Mouse (Mus musculus) forebrain, embryonic 11.5 days (tissue): ENCODE measurements around the gene Snrnp25. TPM values are rescaled to one million over a fixed set of nuclear protein-coding genes. Genes with fewer than 3 reads are reported as not detected.

Experiments used
- ATAC-seq: fragments of 200-750 bp; cut with Nextera tagmentation; replicated peaks from 2 replicates; pipeline ENCODE4 v1.8.0; 2017; ENCODE audit warnings: moderate TSS enrichment; ENCODE audit not compliant: low FRiP score
- DNase-seq: peaks from one replicate; pipeline ENCODE4 v3.0.0-alpha.2; 2017; ENCODE audit warnings: low spot score
- H3K27ac ChIP-seq: fragments of 300-500 bp; sonication (generic); 2 replicates; pipeline ENCODE4 v1.5.1; 2014; ENCODE audit warnings: low read depth, low read length
- H3K27me3 ChIP-seq: fragments of 300-500 bp; sonication (generic); 2 replicates; pipeline ENCODE4 v1.6.1; 2014; ENCODE audit warnings: mild to moderate bottlenecking, low read length, mixed read lengths; ENCODE audit not compliant: control insufficient read depth, insufficient read depth
- H3K36me3 ChIP-seq: fragments of 300-500 bp; sonication (generic); 2 replicates; pipeline ENCODE4 v1.6.1; 2014; ENCODE audit warnings: mild to moderate bottlenecking, low read length, moderate library complexity, mixed read lengths; ENCODE audit not compliant: control insufficient read depth, insufficient read depth
- H3K4me1 ChIP-seq: fragments of 300-500 bp; sonication (generic); replicated peaks from 2 replicates; pipeline ENCODE4 v1.6.1; 2014; ENCODE audit warnings: low read length, mixed read lengths; ENCODE audit not compliant: control insufficient read depth, insufficient read depth
- H3K4me2 ChIP-seq: fragments of 300-500 bp; sonication (generic); 2 replicates; pipeline ENCODE4 v1.6.1; 2014; ENCODE audit warnings: low read depth, mild to moderate bottlenecking, low read length, moderate library complexity, mixed read lengths; ENCODE audit not compliant: severe bottlenecking
- H3K4me3 ChIP-seq: fragments of 300-500 bp; sonication (generic); 2 replicates; pipeline ENCODE4 v1.5.1; 2014; ENCODE audit warnings: low read depth, low read length
- H3K9ac ChIP-seq: fragments of 300-500 bp; sonication (generic); 2 replicates; pipeline ENCODE4 v1.6.1; 2014; ENCODE audit warnings: low read length
- H3K9me3 ChIP-seq: fragments of 300-500 bp; sonication (generic); 2 replicates; pipeline ENCODE4 v1.6.1; 2016; ENCODE audit warnings: low read length, mixed read lengths; ENCODE audit not compliant: control insufficient read depth
- WGBS: fragments of 180-500 bp; shearing (Covaris S2); extraction: QIAGEN DNeasy Blood & Tissue Kit; methylation state at CpG from one replicate; pipeline ENCODE4 v1.1.7; 2014; 5-methylcytosine and 5-hydroxymethylcytosine counted together
- polyA plus RNA-seq: library from polyadenylated mRNA; unstranded; fragments of >200 nt; fragmentation: Nextera tagmentation; extraction: Ambion mirVana; gene quantifications from 2 replicates; pipeline ENCODE4 v1.2.1, GENCODE M21; 2014

The Snrnp25 gene
- polyA plus RNA-seq, 1 experiment from 2014 or later, result 86.2 TPM

- no peaks in the 10 kb centered on the region for H3K4me1 ChIP-seq
- no peak overlapping the region for H3K27ac ChIP-seq
- H3K4me3 ChIP-seq, result no peak overlapping the region
- DNase-seq, result peak; percentile 83
- no peaks in the 10 kb centered on the region for H3K9me3 ChIP-seq
- peak; percentile 73 for ATAC-seq
- no peak overlapping the region for H3K9ac ChIP-seq
- no peaks in the 10 kb centered on the region for H3K27me3 ChIP-seq
- 67% methylated on average over 5 of the region's 5 CpGs for WGBS
- no peak overlapping the region for H3K4me2 ChIP-seq
- no peaks in the 10 kb centered on the region; the same call in 1 of the 2 replicates for H3K36me3 ChIP-seq
Measured at GRCm38 (mm10) chr11:32238093-32238860, 33.1 kb downstream of the Snrnp25 start.

- Histone ChIP-seq H3K9ac (no peak overlapping the region), H3K36me3 (no peaks in the 10 kb centered on the region; the same call in 1 of the 2 replicates), H3K27me3 (no peaks in the 10 kb centered on the region), H3K4me3 (no peak overlapping the region), H3K9me3 (no peaks in the 10 kb centered on the region), H3K27ac (no peak overlapping the region), H3K4me1 (no peaks in the 10 kb centered on the region), H3K4me2 (no peak overlapping the region)
- no peak for ATAC-seq
- DNase-seq, result no peak
Measured at GRCm38 (mm10) chr11:32241391-32241790, 36.2 kb downstream of the Snrnp25 start.

GRCm38 (mm10) chr11:32242209-32242608 is 37.0 kb downstream of the Snrnp25 start:
- 96% methylated on average over 3 of the region's 3 CpGs for WGBS

GRCm38 (mm10) chr11:32243205-32243955 is 38.2 kb downstream of the Snrnp25 start:
- Histone ChIP-seq H3K27me3 (no peaks in the 10 kb centered on the region), H3K4me3 (no peak overlapping the region), H3K9ac (no peak overlapping the region), H3K27ac (no peak overlapping the region), H3K4me1 (no peaks in the 10 kb centered on the region), H3K4me2 (no peak overlapping the region), H3K9me3 (no peaks in the 10 kb centered on the region), H3K36me3 (no peaks in the 10 kb centered on the region; the same call in 1 of the 2 replicates)
- no peak for ATAC-seq
- DNase-seq, result no peak
- WGBS, result 80% methylated on average over 7 of the region's 7 CpGs

More at GRCm38 (mm10) chr11:32242209-32242608, 37.0 kb downstream of the Snrnp25 start:
- no peak overlapping the region for H3K4me3 ChIP-seq
- ATAC-seq (no peak), DNase-seq (no peak)
- no peaks in the 10 kb centered on the region for H3K27me3 ChIP-seq
- H3K4me2 ChIP-seq, result no peak overlapping the region
- no peak overlapping the region for H3K27ac ChIP-seq
- no peaks in the 10 kb centered on the region for H3K4me1 ChIP-seq
- no peak overlapping the region for H3K9ac ChIP-seq
- H3K9me3 ChIP-seq, result no peaks in the 10 kb centered on the region
- H3K36me3 ChIP-seq, result no peaks in the 10 kb centered on the region; the same call in 1 of the 2 replicates

- H3K9me3 ChIP-seq, result no peaks in the 10 kb centered on the region
- H3K9ac ChIP-seq, result no peak overlapping the region
- H3K4me2 ChIP-seq, result no peak overlapping the region
- 85% methylated on average over 3 of the region's 3 CpGs for WGBS
- H3K4me1 ChIP-seq, result no peaks in the 10 kb centered on the region
- H3K27ac ChIP-seq, result no peak overlapping the region
- H3K4me3 ChIP-seq, result no peak overlapping the region
- no peaks in the 10 kb centered on the region for H3K27me3 ChIP-seq
- DNase-seq (no peak), ATAC-seq (no peak)
- H3K36me3 ChIP-seq, result no peaks in the 10 kb centered on the region; the same call in 1 of the 2 replicates
Measured at GRCm38 (mm10) chr11:32244064-32244463, 38.8 kb downstream of the Snrnp25 start.

GRCm38 (mm10) chr11:32244617-32245016 is 39.4 kb downstream of the Snrnp25 start:
- 96% methylated on average over 1 of the region's 1 CpGs for WGBS
- ATAC-seq (no peak), DNase-seq (no peak)
- no peak overlapping the region for H3K4me2 ChIP-seq
- H3K9ac ChIP-seq, result no peak overlapping the region
- no peaks in the 10 kb centered on the region for H3K9me3 ChIP-seq
- H3K4me1 ChIP-seq, result no peaks in the 10 kb centered on the region
- no peaks in the 10 kb centered on the region for H3K27me3 ChIP-seq
- H3K27ac ChIP-seq, result no peak overlapping the region
- H3K36me3 ChIP-seq, result no peaks in the 10 kb centered on the region; the same call in 1 of the 2 replicates
- H3K4me3 ChIP-seq, result no peak overlapping the region

GRCm38 (mm10) chr11:32245614-32246013 is 40.4 kb downstream of the Snrnp25 start:
- Histone ChIP-seq H3K27me3 (no peaks in the 10 kb centered on the region), H3K36me3 (no peaks in the 10 kb centered on the region; the same call in 1 of the 2 replicates), H3K4me1 (no peaks in the 10 kb centered on the region), H3K4me3 (no peak overlapping the region), H3K27ac (no peak overlapping the region), H3K9ac (no peak overlapping the region), H3K4me2 (no peak overlapping the region), H3K9me3 (no peaks in the 10 kb centered on the region)
- 86% methylated on average over 6 of the region's 6 CpGs for WGBS
- DNase-seq (no peak), ATAC-seq (no peak)

- no peaks in the 10 kb centered on the region; the same call in 1 of the 2 replicates for H3K36me3 ChIP-seq
- DNase-seq (no peak), ATAC-seq (no peak)
- H3K9me3 ChIP-seq, result no peaks in the 10 kb centered on the region
- no peaks in the 10 kb centered on the region for H3K4me1 ChIP-seq
- no peak overlapping the region for H3K4me2 ChIP-seq
- no peak overlapping the region for H3K9ac ChIP-seq
- no peak overlapping the region for H3K4me3 ChIP-seq
- no peaks in the 10 kb centered on the region for H3K27me3 ChIP-seq
- no peak overlapping the region for H3K27ac ChIP-seq
Measured at GRCm38 (mm10) chr11:32247068-32247467, 41.9 kb downstream of the Snrnp25 start.
